Mouse (Mus musculus): ENCODE measurements around the gene Urm1. TPM values are rescaled to one million over a fixed set of nuclear protein-coding genes. Genes with fewer than 3 reads are reported as not detected.
A peak's percentile ranks its signal among the peaks of the same experiment; 100 is the strongest.
"Not testable (repeated sequence)": the region's sequence is repeated elsewhere in the genome, so short reads cannot be mapped to it uniquely, and the experiment has no call there.

Gene Urm1
- polyA plus RNA-seq, 2 experiments from 2014 or later, result 25.1 to 25.7 TPM

DNA sequence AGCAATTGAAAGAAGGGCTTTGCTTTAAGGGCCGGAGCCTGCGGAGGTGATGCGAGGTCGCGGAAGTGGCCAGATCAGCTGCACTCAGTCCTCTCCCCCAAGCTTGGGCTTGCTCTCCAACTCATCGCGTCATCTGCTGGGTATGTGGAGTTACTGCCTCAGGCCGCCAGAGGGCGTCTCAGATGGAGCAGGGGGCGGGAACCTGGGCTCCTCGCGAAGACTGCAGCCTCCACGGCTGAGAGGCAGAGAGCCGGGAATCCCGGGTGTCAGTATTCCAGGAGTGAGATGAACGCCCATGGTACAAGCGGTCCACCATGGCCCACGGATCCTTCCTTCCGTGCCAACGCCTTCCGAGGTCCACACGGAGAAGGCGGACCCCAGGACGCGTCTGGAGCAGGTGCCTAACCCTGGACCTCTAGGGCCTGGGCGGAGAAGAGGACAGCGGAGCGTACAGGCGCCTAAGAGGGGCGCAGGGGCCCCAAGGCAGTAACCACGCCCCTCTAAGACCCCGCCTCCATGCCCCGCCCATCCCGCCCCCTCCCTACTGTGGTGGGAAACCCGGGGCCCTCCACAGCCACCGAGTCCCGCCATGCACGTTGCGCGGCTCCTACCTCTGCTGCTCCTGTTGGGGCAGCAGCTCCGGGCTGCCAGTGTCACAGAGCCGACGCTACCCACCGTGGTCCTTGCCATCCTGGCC is 49.2 kb downstream of the Urm1 start, which contains the start of gene Cercam:
TSS of gene Cercam (plus strand) at position 216 of the 697 bp plus-strand sequence.
- ATAC-seq, result peak; percentile 72

DNA sequence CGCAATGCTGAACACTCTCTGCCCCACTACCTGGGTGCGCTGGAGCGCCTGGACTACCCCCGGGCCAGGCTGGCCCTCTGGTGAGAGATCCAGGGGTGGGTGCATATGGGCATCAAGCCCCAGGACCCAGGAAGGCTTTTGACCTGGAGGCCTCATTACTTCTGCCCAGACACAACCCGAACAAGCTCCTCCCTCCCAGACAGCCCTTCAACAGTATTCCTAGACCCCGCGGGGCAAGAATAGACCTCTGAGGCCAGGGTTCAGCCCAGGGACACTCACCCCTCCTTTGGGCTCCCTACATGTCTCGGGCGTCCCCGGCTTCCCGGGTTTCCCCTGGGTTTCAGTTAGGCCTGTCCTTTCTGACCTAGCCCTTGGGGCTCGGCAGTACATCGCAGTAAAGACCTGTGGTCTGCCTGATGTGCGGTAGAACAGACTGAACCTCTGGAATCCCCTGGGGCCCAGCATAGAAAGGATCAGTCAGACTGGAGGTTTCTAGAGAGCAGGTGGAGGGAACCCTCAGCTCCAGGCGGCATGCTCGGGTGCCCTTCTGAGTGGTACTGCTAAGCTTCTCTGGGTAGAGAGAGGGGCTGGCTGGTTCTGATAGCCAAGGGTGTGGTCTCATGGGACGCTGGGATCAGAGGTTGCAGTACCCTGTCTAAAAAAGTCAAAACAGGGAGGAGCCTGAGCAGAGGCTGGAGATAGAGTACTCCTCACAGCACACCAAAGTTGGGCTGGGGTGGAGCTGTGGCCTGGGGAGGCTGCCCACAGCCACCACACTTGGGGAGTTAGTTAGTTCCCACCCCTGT is 50.0 kb downstream of the Urm1 start:
- ATAC-seq, result no peak

DNA sequence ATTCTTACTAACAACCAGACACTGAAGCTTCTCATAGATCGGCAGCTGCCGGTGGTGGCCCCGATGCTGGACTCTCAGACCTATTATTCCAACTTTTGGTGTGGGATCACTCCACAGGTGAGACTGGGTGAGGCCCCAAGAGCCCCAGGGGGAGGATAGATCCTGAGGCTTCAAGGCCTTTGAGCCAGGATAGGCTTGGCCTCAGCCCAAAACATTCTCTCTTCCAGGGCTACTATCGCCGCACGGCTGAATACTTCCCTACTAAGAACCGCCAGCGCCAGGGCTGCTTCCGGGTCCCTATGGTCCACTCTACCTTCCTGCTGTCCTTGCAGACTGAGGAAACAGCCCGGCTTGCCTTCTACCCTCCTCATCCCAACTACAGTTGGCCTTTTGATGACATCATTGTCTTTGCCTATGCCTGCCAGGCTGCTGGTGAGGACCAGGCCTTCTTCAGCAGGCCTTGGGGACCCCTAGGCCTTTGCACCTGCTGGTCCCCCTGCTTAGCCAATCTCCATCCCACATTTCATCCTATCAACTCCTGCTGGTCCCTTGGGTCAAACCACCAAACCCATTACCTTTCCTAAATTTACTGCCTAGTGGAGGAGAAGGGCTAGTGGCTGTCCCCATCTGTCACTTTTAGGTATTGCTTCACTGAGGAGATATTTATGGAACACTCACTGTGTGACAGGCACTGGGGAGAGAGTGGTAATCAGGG is 52.9 kb downstream of the Urm1 start:
- no peak for ATAC-seq

DNA sequence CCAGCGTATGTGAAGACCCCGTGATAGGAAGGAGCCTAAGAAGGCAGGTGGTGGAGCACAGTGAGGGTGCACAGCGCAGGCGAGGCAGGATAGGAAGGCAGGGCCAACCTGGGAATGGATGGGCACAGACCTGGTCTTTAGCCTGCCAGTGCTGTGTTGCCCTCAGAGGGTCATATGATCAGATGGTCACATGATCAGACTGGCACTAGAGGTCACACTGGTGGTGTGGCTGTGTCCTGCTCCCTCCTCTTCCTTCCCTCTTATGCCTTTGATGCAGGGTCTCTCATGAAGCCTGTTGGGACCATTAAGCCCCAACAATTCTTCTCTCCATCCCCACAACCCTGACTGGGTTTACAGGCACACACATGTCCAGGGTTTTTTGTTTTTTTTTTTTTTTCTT is 53.9 kb downstream of the Urm1 start:
- ATAC-seq, result no peak

DNA sequence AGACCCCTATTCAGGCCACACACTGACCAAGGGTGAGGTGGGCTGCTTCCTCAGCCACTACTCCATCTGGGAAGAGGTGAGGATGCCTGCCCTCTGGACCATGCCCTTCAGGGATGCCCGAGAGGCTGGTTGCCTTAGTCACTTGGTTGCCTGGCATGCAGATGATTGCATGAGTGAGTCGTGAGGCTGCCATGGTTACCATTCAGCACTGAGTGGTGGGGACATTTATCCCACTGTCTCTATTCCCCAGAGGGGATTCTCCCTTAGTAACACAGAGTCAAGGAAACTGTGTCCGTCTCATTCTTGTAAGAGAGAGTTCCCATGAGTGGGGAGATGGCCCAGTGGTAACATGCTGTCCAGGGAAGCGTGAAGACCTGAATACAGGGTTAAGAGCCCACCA is 58.2 kb downstream of the Urm1 start:
- ATAC-seq, result no peak

DNA sequence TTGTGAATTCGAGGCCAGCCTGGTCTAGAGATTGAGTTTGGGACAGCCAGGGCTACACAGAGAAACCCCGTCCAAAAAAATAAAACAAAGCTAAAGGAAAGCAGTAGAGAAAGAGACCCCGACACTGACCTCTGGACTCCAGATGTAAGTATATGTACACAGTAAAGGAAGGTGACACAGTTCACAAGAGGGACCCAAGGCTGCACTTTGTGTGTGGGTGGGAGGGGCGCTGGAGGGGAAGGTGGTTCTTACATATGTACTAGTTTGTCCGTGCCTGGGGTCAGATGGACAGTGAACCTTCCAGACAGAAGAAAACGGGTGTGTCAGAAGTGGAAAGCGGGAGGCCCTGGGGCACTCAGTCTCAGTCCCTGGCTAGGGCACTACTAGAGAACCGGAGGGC is 59.3 kb downstream of the Urm1 start:
- ATAC-seq, result no peak

DNA sequence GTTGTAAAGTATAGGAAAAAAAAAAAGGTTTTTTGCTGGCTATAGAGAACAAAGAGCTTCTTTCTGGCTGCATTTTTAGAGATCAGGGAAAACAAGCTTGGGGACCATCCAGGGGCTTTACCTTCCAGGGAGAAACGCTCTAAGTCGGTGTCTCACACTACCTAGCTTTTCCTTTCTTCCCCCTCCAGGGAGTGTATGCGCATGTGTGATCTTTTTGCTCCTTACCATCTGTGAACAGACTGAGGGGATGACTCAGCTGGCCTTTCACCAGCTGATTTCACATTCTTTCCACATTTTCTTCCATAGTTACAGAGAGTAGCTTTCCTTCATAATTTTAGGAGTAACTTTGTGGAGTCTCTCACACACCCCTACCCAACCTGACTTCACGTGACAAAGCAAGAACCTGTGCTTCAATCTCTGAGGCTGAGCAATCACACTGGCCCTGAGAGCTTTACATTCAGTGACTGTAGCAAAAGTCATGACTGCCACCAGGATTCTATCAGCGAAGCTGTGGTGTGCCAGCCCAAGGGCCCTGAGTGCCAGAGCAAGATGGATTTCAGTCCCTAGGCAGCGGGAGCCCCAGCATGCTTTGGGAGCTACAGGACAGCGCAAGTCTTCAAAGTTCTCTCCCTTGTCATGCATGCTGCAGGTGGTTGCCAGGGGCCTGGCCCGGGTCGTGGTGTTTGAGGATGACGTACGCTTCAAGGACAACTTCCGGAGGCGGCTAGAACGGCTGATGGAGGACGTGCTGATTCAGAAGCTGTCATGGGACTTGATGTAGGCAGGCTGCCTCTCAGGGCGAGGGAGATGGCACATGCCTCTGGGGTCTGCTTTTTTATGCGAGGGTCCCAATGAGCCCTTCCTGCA is 60.3 kb downstream of the Urm1 start:
- no peak for ATAC-seq

DNA sequence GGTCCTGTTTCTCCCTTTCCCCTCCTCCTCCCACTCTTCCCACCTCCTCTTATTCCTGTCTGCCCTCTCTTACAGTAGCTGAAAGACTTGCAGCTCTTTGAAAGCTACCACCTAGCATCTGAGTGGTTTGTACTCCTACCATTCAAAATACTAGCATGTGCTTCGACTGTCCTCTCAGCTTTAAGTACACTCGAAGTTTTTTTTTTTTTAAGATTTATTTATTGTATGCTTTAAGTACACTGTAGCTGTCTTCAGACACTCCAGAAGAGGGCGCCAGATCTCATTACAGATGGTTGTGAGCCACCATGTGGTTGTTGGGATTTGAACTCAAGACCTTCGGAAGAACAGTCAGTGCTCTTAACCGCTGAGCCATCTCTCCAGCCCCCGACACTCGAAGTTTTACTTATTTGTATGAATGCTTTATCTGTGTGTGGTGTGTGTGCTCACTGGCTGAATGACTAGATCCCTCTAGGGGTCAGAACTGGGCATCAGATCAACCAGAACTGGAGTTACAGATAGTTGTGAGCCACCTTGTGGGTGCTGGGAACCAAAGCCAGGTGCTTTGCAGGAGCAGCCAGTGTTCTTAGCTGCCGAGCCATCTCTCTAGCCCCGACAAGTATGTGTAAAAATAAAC is 66.9 kb downstream of the Urm1 start:
- ATAC-seq, result not testable (repeated sequence)

DNA sequence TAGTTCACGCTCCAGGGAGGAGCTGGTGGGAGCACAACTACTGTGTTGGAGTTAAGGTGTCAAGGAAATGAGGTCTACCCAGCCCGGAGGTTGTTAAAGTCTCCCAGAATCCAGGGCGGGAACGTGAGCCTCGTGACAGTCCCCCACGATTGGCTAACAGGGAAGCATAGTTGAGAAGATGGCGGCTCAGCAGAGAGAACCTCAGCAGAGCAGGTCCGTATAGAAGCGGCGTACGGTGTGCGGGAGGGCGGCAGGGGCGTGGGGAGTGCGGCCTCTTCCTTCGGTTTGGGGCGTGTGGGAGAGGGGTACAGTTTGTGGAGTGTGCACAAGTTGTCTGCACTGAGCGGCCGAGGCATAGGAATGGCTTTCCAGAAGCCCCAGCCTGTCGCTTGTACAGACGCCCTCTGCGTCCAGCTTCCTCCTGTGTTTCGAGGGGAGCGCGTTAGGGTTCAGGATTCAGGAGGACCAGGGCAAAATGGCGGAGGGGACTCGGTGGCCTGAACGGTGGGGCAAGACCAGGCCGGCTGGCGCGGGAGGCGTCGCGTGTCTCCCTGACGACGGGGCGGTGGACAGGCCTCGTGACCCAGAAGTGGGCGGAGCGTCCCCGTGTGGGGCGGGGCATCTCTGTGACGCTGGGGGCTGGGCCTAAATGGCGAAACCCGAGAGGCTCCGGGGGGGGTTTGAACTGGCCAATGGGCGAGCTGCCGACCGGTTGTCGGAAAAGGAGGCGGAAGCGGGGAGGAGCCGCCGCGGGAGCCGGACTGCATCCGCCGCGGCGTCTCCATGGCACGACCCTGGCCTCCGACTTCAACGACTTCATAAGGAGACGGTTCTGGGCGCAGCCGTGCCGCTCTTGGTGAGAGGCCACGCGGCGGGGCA is 69.4 kb downstream of the Urm1 start, which contains the start of gene Odf2:
TSS of gene Odf2 (plus strand) at position 156 of the 879 bp plus-strand sequence.
- peak; percentile 91 for ATAC-seq

DNA sequence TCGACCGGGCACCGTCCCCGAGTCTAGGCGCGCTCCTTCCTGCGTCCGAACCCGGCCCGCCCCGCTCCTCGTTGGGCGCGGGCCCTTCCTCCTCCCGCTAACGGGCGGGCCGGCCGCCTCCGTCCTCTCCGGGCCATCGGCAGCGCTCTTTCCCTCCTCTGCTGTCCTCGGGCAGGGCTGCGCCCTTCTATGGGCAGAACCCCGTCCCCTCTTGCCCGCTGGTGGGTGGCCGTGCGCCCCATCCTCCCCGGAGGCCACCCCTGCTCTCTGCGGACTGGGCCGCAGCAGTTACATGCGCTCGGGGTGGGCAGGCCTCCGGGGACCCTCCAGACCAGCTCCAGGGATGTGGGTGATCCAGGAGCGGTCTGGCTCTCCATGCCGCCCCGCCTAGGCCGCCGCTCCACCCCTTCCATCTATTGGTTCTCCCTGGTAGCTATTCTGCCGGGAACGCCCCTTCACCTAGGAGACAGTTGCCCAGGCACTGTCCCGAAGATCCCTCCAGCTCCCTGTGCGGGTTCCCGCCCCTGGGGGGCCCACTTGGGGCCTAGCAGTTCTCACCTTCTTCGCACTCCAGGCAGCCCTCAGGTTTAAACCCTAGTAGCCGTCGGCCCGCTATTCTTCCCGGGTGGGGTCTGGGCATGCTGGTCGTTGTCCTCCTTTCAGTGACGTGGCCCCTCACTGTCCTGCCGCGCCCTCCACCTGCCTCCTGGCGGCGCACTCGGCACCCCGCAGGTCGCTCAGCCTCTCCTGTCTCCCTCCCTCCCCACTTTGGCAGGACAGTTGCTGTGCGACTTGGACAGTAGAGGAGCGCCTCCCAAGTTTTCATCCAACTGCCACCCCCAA is 70.3 kb downstream of the Urm1 start:
- peak; percentile 33 for ATAC-seq

DNA sequence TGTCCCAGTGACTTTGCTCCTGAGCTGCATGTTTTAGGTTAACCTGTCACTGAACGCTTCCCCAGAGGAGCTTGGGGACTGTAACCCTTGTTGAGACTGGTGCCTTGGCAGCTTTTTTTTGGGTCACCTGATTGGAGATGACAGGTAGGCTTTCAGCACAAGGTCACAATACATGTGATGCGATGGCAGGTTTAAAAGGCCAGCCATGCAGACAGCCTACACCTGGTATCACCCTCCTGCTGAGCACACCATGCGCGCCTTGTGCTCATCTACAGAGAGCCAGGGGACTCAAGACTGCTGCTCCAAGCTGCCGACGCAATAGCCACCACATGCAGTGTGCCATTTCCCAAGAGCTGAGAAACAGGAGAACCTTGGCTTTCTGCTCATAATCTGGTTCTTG is 71.9 kb downstream of the Urm1 start:
- ATAC-seq, result no peak

Other genes with a start within 250 kb of the Urm1 start
- 10 to 100 TPM; 21.9 to 24.0 TPM for gene Rapgef1, start 200.4 kb upstream of the Urm1 start, polyA plus RNA-seq (2017; shearing (Covaris generic))
- gene Gm13420, start 68.4 kb upstream of the Urm1 start, polyA plus RNA-seq (2017; shearing (Covaris generic)), result under 1 TPM in 1 of 2 experiments, not detected in 1; 0.30 TPM
- gene Gm13547, start 60.8 kb upstream of the Urm1 start, polyA plus RNA-seq (2017; shearing (Covaris generic)), result not detected
- 10 to 100 TPM in 1 of 2 experiments, 1 to 10 TPM in 1; 5.8 to 10.5 TPM for gene Coq4, start 32.6 kb upstream of the Urm1 start, polyA plus RNA-seq (2017; shearing (Covaris generic))
- gene Trub2, start 31.6 kb upstream of the Urm1 start, polyA plus RNA-seq (2017; shearing (Covaris generic)), result 10 to 100 TPM; 21.7 to 30.0 TPM
- 1 to 10 TPM; 1.3 to 1.5 TPM for gene Slc27a4, start 17.4 kb upstream of the Urm1 start, polyA plus RNA-seq (2017; shearing (Covaris generic))
- 1 to 10 TPM; 1.2 to 1.4 TPM for gene Cercam, start 49.1 kb downstream of the Urm1 start, polyA plus RNA-seq (2017; shearing (Covaris generic))
- 10 to 100 TPM; 44.3 to 45.0 TPM for gene Odf2, start 69.1 kb downstream of the Urm1 start, polyA plus RNA-seq (2017; shearing (Covaris generic))
- gene Gle1, start 115.4 kb downstream of the Urm1 start, polyA plus RNA-seq (2017; shearing (Covaris generic)), result 10 to 100 TPM; 42.4 to 52.7 TPM
- 10 to 100 TPM; 78.3 to 89.3 TPM for gene Sptan1, start 145.5 kb downstream of the Urm1 start, polyA plus RNA-seq (2017; shearing (Covaris generic))
- 1 to 10 TPM in 1 of 2 experiments, under 1 TPM in 1; 0.87 to 1.4 TPM for gene Wdr34, start 228.8 kb downstream of the Urm1 start, polyA plus RNA-seq (2017; shearing (Covaris generic))
- 100 to 1,000 TPM; 369 to 379 TPM for gene Set, start 237.3 kb downstream of the Urm1 start, polyA plus RNA-seq (2017; shearing (Covaris generic))

Measured in activated CD4-positive, CD25-positive, alpha-beta regulatory T cell, adult 4 months (primary cell).